Mouse (Mus musculus): ENCODE results near the gene Olfml2b.

GRCm38 (mm10) chr1:170683863-170684262 lies 39.5 kb downstream of the Olfml2b start:
- TF ChIP-seq CTCF (conservative IDR thresholded peaks at IDR 0.05; ENCODE audit: low read length) (no peak), POU5F1 (IDR thresholded peaks at IDR 0.05; ENCODE audit: borderline replicate concordance, low read length) (no peak)

All from E14TG2a.4 (cell line).